Mouse (Mus musculus) heart, embryonic 11.5 days (tissue): Measurements from ENCODE around the gene Frmd4b. TPM values are rescaled to one million over a fixed set of nuclear protein-coding genes. Genes with fewer than 3 reads are reported as not detected.

ENCODE experiments used
- ATAC-seq: fragments of 200-750 bp; cut with Nextera tagmentation; replicated peaks from 2 replicates; pipeline ENCODE4 v1.8.0; 2017; ENCODE audit warnings: moderate library complexity; ENCODE audit not compliant: insufficient number of reproducible peaks, low FRiP score, low TSS enrichment
- H3K27ac ChIP-seq: fragments of 300-500 bp; sonication (generic); 2 replicates; pipeline ENCODE4 v1.5.1; 2014; ENCODE audit warnings: mild to moderate bottlenecking, low read depth, low read length
- H3K27me3 ChIP-seq: fragments of 300-500 bp; sonication (generic); 2 replicates; pipeline ENCODE4 v1.6.1; 2014; ENCODE audit warnings: mild to moderate bottlenecking, low read length, mixed read lengths; ENCODE audit not compliant: control insufficient read depth, insufficient read depth
- H3K36me3 ChIP-seq: fragments of 300-500 bp; sonication (generic); 2 replicates; pipeline ENCODE4 v1.6.1; 2014; ENCODE audit warnings: mild to moderate bottlenecking, low read length, moderate library complexity, mixed read lengths; ENCODE audit not compliant: control insufficient read depth, insufficient read depth
- H3K4me1 ChIP-seq: fragments of 300-500 bp; sonication (generic); 2 replicates; pipeline ENCODE4 v1.6.1; 2014; ENCODE audit warnings: low read length; ENCODE audit not compliant: control insufficient read depth, insufficient read depth
- H3K4me2 ChIP-seq: fragments of 300-500 bp; sonication (generic); 2 replicates; pipeline ENCODE4 v1.6.1; 2014; ENCODE audit warnings: mild to moderate bottlenecking, moderate library complexity
- H3K4me3 ChIP-seq: fragments of 300-500 bp; sonication (generic); 2 replicates; pipeline ENCODE4 v1.5.1; 2014; ENCODE audit warnings: low read depth, low read length
- H3K9ac ChIP-seq: fragments of 300-500 bp; sonication (generic); 2 replicates; pipeline ENCODE4 v1.6.1; 2014; ENCODE audit warnings: mild to moderate bottlenecking, low read depth, low read length, moderate library complexity
- H3K9me3 ChIP-seq: fragments of 300-500 bp; sonication (generic); replicated peaks from 2 replicates; pipeline ENCODE4 v1.6.1; 2016; ENCODE audit warnings: low read length; ENCODE audit not compliant: control insufficient read depth
- WGBS: fragments of 180-500 bp; shearing (Covaris S2); extraction: QIAGEN DNeasy Blood & Tissue Kit; methylation state at CpG from one replicate; pipeline ENCODE4 v1.1.7; 2014; ENCODE audit not compliant: insufficient replicate concordance; 5-methylcytosine and 5-hydroxymethylcytosine counted together
- polyA plus RNA-seq: library from polyadenylated mRNA; unstranded; fragments of >200 nt; fragmentation: Nextera tagmentation; extraction: Ambion mirVana; gene quantifications from 2 replicates; pipeline ENCODE4 v1.2.1, GENCODE M21; 2014

Gene Frmd4b
- polyA plus RNA-seq, 1 experiment from 2014 or later, result 29.3 TPM

- Histone ChIP-seq H3K9me3 (no peaks in the 10 kb centered on the region), H3K27me3 (no peaks in the 10 kb centered on the region), H3K4me2 (no peak overlapping the region), H3K27ac (no peak overlapping the region), H3K9ac (no peak overlapping the region), H3K4me1 (no peaks in the 10 kb centered on the region), H3K36me3 (0 out of 2 replicates have a peak, but pooled peaks cover 2% of the 10 kb centered on the region), H3K4me3 (no peak overlapping the region)
- 84% methylated on average over 6 of the region's 6 CpGs for WGBS
- no peak for ATAC-seq
Observed at GRCm38 (mm10) chr6:97239360-97239759, 378.0 kb downstream of the Frmd4b start.

Other genes with a start within 250 kb of the Frmd4b start
- 18.9 and 24.4 TPM in 2 replicates for gene Mitf, start 189.5 kb upstream of the Frmd4b start, polyA plus RNA-seq